Mouse (Mus musculus) ES-E14 (cell line): ENCODE measurements at regions not wholly inside any gene's neighbourhood (a gene's known extent, or its start where the extent isn't known, plus 50 kb on each side); places are given as distances from the start of the nearest gene placed in this dataset.

Source experiments
- DNase-seq: peaks from one replicate; pipeline ENCODE4 v3.0.0-alpha.2; 2013; ENCODE audit warnings: low read depth, low spot score
- H3K27ac ChIP-seq: 2 replicates; pipeline ENCODE4 v1.5.1; 2012; ENCODE audit warnings: low read depth, mild to moderate bottlenecking, low read length, moderate library complexity, mixed read lengths; ENCODE audit not compliant: poor library complexity, insufficient read depth, severe bottlenecking
- H3K36me3 ChIP-seq: 2 replicates; pipeline ENCODE4 v1.6.1; 2012; ENCODE audit warnings: mild to moderate bottlenecking, low read length, moderate library complexity, mixed read lengths; ENCODE audit not compliant: control insufficient read depth, poor library complexity, insufficient read depth, severe bottlenecking
- H3K4me1 ChIP-seq, 2 experiments: fragments of 150-350 bp in 1 of 2; sonication (generic) in 1 of 2; 2 replicates each; pipeline ENCODE4 v1.6.1; 2012; ENCODE audit warnings: low read length in 2 of 2, mild to moderate bottlenecking in 1 of 2, mixed read lengths in 1 of 2; ENCODE audit not compliant: control insufficient read depth in 2 of 2, insufficient read depth in 2 of 2, poor library complexity in 1 of 2
- H3K4me3 ChIP-seq, 2 experiments: fragments of 150-350 bp in 1 of 2; sonication (generic) in 1 of 2; 2 replicates each; pipeline ENCODE4 v1.5.1; 2012; ENCODE audit warnings: low read length in 2 of 2, low read depth in 1 of 2, mild to moderate bottlenecking in 1 of 2, mixed read lengths in 1 of 2; ENCODE audit not compliant: insufficient read depth in 1 of 2, poor library complexity in 1 of 2, severe bottlenecking in 1 of 2
- H3K9ac ChIP-seq: 2 replicates; pipeline ENCODE4 v1.6.1; 2012; ENCODE audit warnings: low read depth, mild to moderate bottlenecking, low read length, mixed read lengths; ENCODE audit not compliant: poor library complexity, insufficient read depth, severe bottlenecking
- H3K9me3 ChIP-seq: fragments of 150-350 bp; sonication (generic); 2 replicates; pipeline ENCODE4 v1.6.1; 2012; ENCODE audit warnings: low read depth, mild to moderate bottlenecking, low read length; ENCODE audit not compliant: control insufficient read depth, insufficient read depth
- CHD2 ChIP-seq: IDR thresholded peaks from 2 replicates; pipeline ENCODE4 v1.6.1; 2014; ENCODE audit warnings: mild to moderate bottlenecking, low read depth, low read length, inconsistent platforms
- HCFC1 ChIP-seq: IDR thresholded peaks from 2 replicates; pipeline ENCODE4 v1.6.1; 2012; ENCODE audit warnings: low read length, inconsistent platforms, borderline replicate concordance; ENCODE audit not compliant: insufficient read depth
- MAFK ChIP-seq: IDR thresholded peaks from 2 replicates; pipeline ENCODE4 v1.6.1; 2014; ENCODE audit warnings: mild to moderate bottlenecking, low read depth, low read length, inconsistent platforms; ENCODE audit not compliant: insufficient read depth
- ZC3H11A ChIP-seq: IDR thresholded peaks from 2 replicates; pipeline ENCODE4 v1.6.1; 2012; ENCODE audit warnings: low read depth, mild to moderate bottlenecking, inconsistent platforms, low read length, borderline replicate concordance
- ZNF384 ChIP-seq: IDR thresholded peaks from 2 replicates; pipeline ENCODE4 v1.6.1; 2012; ENCODE audit warnings: low read depth, low read length, inconsistent platforms
- in situ Hi-C, 2 experiments: fragments of 600-800 bp; cut with MboI; formaldehyde crosslinking; loops; one replicate each; pipeline ENCODE4 v1.15.1; 2025; ENCODE audit warnings: low sequenced_read_pairs in 2 of 2, inconsistent platforms in 1 of 2; ENCODE audit not compliant: unreplicated experiment in 2 of 2

DNA sequence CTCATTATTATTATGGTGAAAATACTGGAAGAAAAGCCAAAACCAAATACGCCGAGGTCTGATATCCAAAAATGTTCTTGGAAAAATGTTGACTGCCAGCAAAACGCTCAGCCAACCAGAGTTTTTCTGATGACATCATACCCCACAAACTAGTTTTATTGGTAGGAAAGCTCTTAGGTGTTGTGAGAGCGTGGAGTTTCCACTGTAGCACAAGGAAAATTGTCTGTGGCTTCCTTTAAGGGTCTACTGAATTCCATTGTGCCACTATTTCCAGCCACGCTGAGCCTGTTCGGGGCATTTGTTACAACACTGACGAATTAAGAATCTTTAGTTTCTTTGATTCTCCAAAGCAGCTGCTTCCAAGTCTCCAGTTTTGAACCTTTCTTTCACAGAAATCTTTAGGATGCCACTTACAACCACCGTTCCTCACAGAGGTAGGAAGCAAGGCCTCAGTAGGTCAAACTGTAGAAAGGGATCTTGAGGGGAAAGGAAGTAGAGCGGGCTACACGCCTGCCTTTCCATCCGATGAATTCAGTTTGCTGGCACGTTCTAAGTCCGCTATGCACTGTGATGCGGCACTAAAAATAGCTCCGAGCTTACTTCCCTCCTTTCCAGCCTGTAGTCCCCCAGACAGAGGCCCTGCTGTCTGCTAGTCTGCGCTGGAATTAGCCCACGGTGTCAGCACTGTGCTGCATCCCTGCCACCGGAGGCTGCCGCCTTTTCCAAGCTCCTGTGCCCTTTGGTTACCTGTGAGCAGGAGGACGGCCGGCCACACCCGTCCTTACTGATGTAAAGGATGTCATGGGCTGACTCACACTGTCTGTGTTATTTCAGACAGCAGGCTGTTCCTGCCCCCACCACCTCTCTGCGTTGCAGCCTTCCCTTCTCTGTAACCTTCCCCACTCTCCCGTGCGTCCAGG lies 84.2 kb upstream of the Barx2 start:
- Histone ChIP-seq H3K27ac (no peak overlapping the region), H3K36me3 (no peaks in the 10 kb centered on the region), H3K9ac (no peak overlapping the region; the same call in 1 of the 2 replicates), H3K4me1 (peaks cover 3 to 27% of the 10 kb centered on the region in 2 experiments; a peak in 3 of 4 replicates), H3K9me3 (no peaks in the 10 kb centered on the region), H3K4me3 (no peak overlapping the region)
- no peak for TF ChIP-seq CHD2
- no peak for TF ChIP-seq HCFC1
- no peak for TF ChIP-seq ZC3H11A
- TF ChIP-seq MAFK, result no peak
- no peak for TF ChIP-seq ZNF384
- DNase-seq, result no peak
- in situ Hi-C loops, result no loop called here

DNA sequence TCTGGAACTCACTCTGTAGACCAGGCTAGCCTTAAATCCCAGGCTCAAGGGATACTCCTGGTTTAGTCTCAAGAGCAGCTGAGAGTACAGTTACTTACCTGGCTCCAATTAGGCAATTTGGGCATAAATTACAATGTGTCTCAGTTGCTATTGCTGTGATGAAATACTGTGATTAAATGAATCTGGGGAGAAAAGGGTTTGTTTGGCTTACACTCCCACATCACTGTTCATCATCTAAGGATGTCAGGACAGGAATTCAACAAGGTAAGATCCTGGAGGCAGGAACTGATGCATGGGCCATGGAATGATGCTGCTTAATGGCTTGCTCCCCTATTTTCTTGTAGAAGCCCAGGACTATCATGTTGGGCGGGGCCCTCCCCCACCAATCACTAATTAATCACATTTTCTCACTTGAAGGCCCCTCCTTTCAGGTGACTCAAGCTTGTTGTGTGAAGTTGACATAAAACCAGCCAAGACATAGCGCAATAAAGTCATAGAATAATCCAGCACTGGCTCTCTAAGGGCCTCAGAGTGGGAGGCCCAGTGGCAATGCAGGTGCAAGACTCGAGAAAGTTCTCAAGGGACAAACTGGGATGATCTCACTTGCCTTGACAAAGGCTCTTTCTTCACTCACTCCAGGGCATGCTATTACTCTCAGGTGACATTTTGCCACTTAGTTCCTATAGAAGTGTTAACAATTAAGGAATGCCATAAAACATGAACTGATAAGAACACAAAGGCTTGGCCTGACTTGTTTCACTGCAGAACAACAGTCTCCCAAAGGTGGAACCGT lies 85.4 kb upstream of the Barx2 start:
- Histone ChIP-seq H3K36me3 (no peaks in the 10 kb centered on the region), H3K9me3 (no peaks in the 10 kb centered on the region), H3K9ac (no peak overlapping the region), H3K4me1 (peaks cover 6 to 26% of the 10 kb centered on the region in 2 experiments; a peak in 3 of 4 replicates), H3K27ac (no peak overlapping the region), H3K4me3 (no peak overlapping the region)
- TF ChIP-seq MAFK (no peak), ZNF384 (no peak), CHD2 (no peak), ZC3H11A (no peak), HCFC1 (no peak)
- DNase-seq, result no peak
- in situ Hi-C loops, result no loop called here

DNA sequence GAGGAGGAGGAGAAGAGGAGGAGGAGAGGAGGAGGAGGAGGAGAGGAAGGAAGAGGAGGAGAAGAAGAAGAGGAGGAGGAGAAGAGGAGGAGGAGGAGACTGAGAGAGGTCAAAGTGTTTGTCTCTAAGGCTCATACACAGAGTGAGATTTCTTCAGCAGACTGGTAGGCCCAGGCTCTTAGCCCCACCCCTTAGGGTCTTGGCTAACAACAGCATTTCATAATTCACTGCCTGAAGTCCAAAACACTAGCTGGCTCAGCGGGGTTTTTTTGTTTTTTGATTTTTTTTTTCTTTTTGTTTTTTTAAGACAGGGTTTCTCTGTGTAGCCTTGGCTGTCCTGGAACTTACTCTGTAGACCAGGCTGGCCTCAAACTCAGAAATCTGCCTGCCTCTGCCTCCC lies 86.5 kb upstream of the Barx2 start:
- Histone ChIP-seq H3K36me3 (no peaks in the 10 kb centered on the region), H3K27ac (no peak overlapping the region), H3K4me3 (no peak overlapping the region), H3K4me1 (peaks cover 3 to 20% of the 10 kb centered on the region in 2 experiments; a peak in 3 of 4 replicates), H3K9me3 (no peaks in the 10 kb centered on the region), H3K9ac (no peak overlapping the region)
- TF ChIP-seq CHD2 (no peak), ZNF384 (no peak), HCFC1 (no peak), MAFK (no peak), ZC3H11A (no peak)
- in situ Hi-C loops, result no loop called here
- DNase-seq, result no peak

DNA sequence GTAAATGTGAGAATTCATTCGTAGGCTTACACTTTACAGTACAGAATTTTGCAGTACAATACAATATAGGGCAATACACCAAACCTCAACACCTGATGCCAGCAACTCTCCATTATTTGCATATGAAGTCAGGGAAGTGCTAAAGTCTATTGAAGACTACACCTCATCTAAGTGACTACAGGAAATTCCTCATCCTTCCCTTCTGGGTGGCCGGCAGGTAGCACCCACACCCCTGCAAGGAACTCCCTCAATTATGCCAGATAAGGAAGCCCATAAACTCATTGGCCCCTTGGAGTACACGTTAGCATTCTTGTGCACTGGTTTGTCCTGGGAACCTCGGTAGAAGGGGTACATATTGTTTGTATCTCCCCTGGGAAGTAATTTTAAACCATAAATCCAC lies 89.7 kb upstream of the Barx2 start:
- TF ChIP-seq ZNF384, result no peak
- TF ChIP-seq HCFC1, result no peak
- TF ChIP-seq MAFK, result no peak
- TF ChIP-seq CHD2, result no peak
- no peak for TF ChIP-seq ZC3H11A
- H3K36me3 ChIP-seq, result no peaks in the 10 kb centered on the region
- H3K27ac ChIP-seq, result no peak overlapping the region
- in situ Hi-C loops, result no loop called here
- peaks cover 3 to 7% of the 10 kb centered on the region in 2 experiments; a peak in 1 of 4 replicates for H3K4me1 ChIP-seq
- DNase-seq, result no peak
- H3K4me3 ChIP-seq, result no peak overlapping the region
- H3K9ac ChIP-seq, result no peak overlapping the region
- H3K9me3 ChIP-seq, result no peaks in the 10 kb centered on the region
